Mouse (Mus musculus) kidney, postnatal 0 days (tissue): ENCODE measurements around the gene Cd48. TPM values are rescaled to one million over a fixed set of nuclear protein-coding genes. Genes with fewer than 3 reads are reported as not detected.

ENCODE experiments used
- ATAC-seq: fragments of 200-750 bp; cut with Nextera tagmentation; replicated peaks from 2 replicates; pipeline ENCODE4 v1.8.0; 2017; ENCODE audit warnings: low read depth, moderate number of reproducible peaks, moderate TSS enrichment, moderate library complexity; ENCODE audit not compliant: low FRiP score
- DNase-seq: peaks from one replicate; pipeline ENCODE4 v3.0.0-alpha.2; 2016; ENCODE audit warnings: low spot score
- H3K27ac ChIP-seq: fragments of 300-500 bp; sonication (generic); 2 replicates; pipeline ENCODE4 v1.5.1; 2014; ENCODE audit warnings: mild to moderate bottlenecking
- H3K27me3 ChIP-seq: fragments of 300-500 bp; sonication (generic); 2 replicates; pipeline ENCODE4 v1.6.1; 2014; ENCODE audit warnings: low read length, mixed read lengths; ENCODE audit not compliant: insufficient read depth
- H3K36me3 ChIP-seq: fragments of 300-500 bp; sonication (generic); 2 replicates; pipeline ENCODE4 v1.6.1; 2014; ENCODE audit warnings: low read length, mixed read lengths; ENCODE audit not compliant: insufficient read depth
- H3K4me1 ChIP-seq: fragments of 300-500 bp; sonication (generic); replicated peaks from 2 replicates; pipeline ENCODE4 v1.6.1; 2014; ENCODE audit warnings: antibody characterized with exemption, low read length, mixed read lengths; ENCODE audit not compliant: insufficient read depth
- H3K4me2 ChIP-seq: fragments of 300-500 bp; sonication (generic); 2 replicates; pipeline ENCODE4 v1.6.1; 2014; ENCODE audit warnings: mild to moderate bottlenecking, low read length, moderate library complexity, mixed read lengths
- H3K4me3 ChIP-seq: fragments of 300-500 bp; sonication (generic); replicated peaks from 2 replicates; pipeline ENCODE4 v1.5.1; 2014; ENCODE audit warnings: low read depth, low read length
- H3K9ac ChIP-seq: fragments of 300-500 bp; sonication (generic); 2 replicates; pipeline ENCODE4 v1.6.1; 2014; ENCODE audit warnings: low read depth, low read length
- H3K9me3 ChIP-seq: fragments of 300-500 bp; sonication (generic); replicated peaks from 2 replicates; pipeline ENCODE4 v1.6.1; 2016; ENCODE audit warnings: low read length, inconsistent platforms, mixed read lengths
- CTCF ChIP-seq: IDR thresholded peaks from 2 replicates; pipeline ENCODE4 v1.5.1; 2016; ENCODE audit warnings: antibody characterized with exemption, low read depth, mild to moderate bottlenecking, moderate library complexity
- WGBS: fragments of 180-500 bp; shearing (Covaris S2); extraction: QIAGEN DNeasy Blood & Tissue Kit; methylation state at CpG from one replicate; pipeline ENCODE4 v1.1.7; 2014; 5-methylcytosine and 5-hydroxymethylcytosine counted together
- microRNA-seq: library from miRNA; unstranded; fragments of <30 nt; microRNA quantifications from one replicate; pipeline ENCODE4, GENCODE M21; 2016
- polyA plus RNA-seq: library from polyadenylated mRNA; unstranded; fragments of >200 nt; fragmentation: Nextera tagmentation; extraction: Ambion mirVana; gene quantifications from 2 replicates; pipeline ENCODE4 v1.2.1, GENCODE M21; 2015

Gene Cd48
- polyA plus RNA-seq, 1 experiment from 2014 or later: 3.8 TPM

DNA sequence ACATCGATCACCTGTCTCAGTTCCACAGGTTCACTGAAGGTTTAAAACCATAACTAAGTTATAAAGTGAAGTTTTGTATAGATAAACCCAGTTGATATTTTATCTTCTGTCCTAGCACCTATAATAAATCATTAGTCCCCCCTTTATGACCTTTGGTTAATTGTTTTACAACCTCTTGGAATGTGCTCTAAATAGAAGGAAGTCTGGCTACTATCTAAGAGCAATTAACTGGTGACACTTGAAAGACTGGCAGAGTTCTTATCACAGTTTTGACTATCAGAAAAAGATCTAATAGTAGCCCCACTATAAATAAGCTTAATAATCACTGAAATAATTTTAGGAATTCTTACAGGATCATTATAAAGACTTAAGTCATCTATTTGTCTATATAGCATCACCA lies 34.4 kb downstream of the Cd48 start:
- Histone ChIP-seq H3K27ac (no peak overlapping the region), H3K9ac (no peak overlapping the region), H3K4me1 (no peaks in the 10 kb centered on the region), H3K4me3 (no peak overlapping the region), H3K9me3 (no peaks in the 10 kb centered on the region), H3K4me2 (no peak overlapping the region), H3K36me3 (no peaks in the 10 kb centered on the region), H3K27me3 (no peaks in the 10 kb centered on the region)
- no peak for TF ChIP-seq CTCF
- DNase-seq: no peak
- ATAC-seq: no peak
- WGBS: 58% methylated on average over 1 of the region's 1 CpGs

DNA sequence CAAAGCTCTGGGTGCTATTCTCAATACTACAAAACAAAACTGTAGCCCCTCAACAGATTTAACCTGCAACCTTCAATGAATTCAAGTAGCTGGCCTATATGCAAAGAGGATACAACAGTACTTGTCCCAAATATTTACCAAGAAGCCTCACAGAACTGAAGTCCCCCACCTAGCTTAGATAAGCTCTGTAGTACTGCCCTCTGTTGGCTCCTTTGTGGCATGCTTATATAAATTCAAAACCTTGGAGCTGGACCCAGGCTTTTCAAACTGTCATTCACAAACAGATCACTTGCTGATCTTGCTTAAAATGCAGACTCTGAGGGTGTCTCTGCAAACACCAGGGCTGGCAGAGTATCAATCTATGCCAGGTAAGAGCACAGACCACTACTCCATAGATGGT lies 49.4 kb downstream of the Cd48 start:
- ATAC-seq (no peak), DNase-seq (no peak)
- Histone ChIP-seq H3K27ac (no peak overlapping the region), H3K4me1 (no peaks in the 10 kb centered on the region), H3K4me3 (no peak overlapping the region), H3K4me2 (no peak overlapping the region), H3K9me3 (no peaks in the 10 kb centered on the region), H3K36me3 (no peaks in the 10 kb centered on the region), H3K27me3 (no peaks in the 10 kb centered on the region), H3K9ac (no peak overlapping the region)
- TF ChIP-seq CTCF: no peak

DNA sequence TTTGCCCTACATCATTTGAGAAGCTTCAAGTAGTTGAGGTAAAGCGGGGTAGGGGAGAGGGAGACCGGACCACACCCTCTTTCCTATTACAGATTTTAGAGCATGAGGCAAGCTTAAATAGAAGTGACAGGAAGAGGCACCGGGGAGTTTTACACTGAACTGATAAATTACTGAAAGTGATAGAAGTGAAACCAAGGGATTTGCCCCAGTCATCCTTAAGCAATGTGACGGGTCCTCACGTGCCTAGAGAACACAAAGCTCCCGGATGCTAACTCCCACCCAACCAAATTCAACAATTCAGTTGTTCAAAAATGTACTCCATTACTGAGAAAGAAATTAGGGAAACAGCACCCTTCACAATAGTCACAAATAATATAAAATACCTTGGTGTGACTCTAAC lies 53.1 kb downstream of the Cd48 start:
- Histone ChIP-seq H3K4me3 (no peak overlapping the region), H3K27me3 (no peaks in the 10 kb centered on the region), H3K9ac (no peak overlapping the region), H3K27ac (no peak overlapping the region), H3K4me2 (no peak overlapping the region), H3K9me3 (no peaks in the 10 kb centered on the region), H3K4me1 (no peaks in the 10 kb centered on the region), H3K36me3 (no peaks in the 10 kb centered on the region)
- ATAC-seq (no peak), DNase-seq (no peak)
- TF ChIP-seq CTCF: no peak
- 84% methylated on average over 6 of the region's 6 CpGs for WGBS

DNA sequence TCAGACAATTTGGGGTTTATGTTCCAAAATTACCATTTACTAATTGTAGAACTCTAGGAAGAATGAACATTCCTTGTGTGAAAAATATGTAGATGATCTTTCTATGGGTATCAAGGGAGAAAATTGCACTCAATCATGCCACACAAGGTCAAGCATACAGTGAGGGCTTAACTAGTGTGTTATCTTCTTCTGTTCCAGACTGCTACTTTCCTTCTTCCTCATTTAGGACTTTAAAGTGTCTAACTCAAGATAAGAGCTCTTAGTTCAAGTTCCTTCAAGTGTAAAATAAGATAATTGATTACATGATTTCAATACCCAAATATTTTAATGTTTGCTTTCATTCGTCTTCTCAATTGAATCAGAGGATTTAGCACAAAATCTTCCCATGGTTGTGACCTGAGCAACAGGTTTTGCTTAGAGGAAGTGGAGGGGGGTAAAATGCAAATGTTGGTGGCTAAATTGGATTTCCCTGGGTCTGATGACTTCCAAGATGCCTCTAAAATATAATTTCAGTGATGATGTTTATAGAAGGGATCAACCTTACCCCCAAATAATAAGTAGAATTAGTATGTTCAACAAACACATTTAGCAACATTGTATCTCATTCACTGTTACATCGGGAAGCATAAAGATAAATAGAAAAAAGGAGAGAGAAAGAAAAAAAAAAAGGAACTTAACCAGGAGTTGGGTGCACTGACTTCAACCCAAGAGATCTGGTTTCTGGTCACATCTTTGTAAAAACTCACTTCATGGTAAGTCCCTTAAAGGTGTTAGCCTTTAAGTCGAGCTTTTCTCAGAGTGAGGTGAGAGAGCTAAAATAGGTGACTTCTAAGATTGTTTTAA lies 66.5 kb downstream of the Cd48 start:
- Histone ChIP-seq H3K9me3 (no peaks in the 10 kb centered on the region), H3K4me2 (no peak overlapping the region), H3K27me3 (no peaks in the 10 kb centered on the region), H3K9ac (no peak overlapping the region), H3K36me3 (no peaks in the 10 kb centered on the region), H3K4me3 (no peak overlapping the region), H3K27ac (no peak overlapping the region), H3K4me1 (no peaks in the 10 kb centered on the region)
- DNase-seq (no peak), ATAC-seq (no peak)
- WGBS: 78% methylated on average over 3 of the region's 3 CpGs
- no peak for TF ChIP-seq CTCF

Small RNA genes within 50 kb of the gene (microRNA-seq; reads per million reads assigned to microRNA genes)
- not detected for gene Mir7683

Other genes with a start within 250 kb of the Cd48 start
- gene F11r, start 244.5 kb upstream of the Cd48 start, polyA plus RNA-seq: 93.0 and 114 TPM in 2 replicates
- 14.8 and 14.9 TPM in 2 replicates for gene Alyref2, start 178.5 kb upstream of the Cd48 start, polyA plus RNA-seq
- not detected in 2 replicates for gene Itln1, start 146.7 kb upstream of the Cd48 start, polyA plus RNA-seq
- gene Cd244a, start 122.8 kb upstream of the Cd48 start, polyA plus RNA-seq: 0.08 and 0.20 TPM in 2 replicates
- gene Ly9, start 74.6 kb upstream of the Cd48 start, polyA plus RNA-seq: 0.17 and 0.24 TPM in 2 replicates
- not detected in 2 replicates for gene Slamf7, start 29.0 kb upstream of the Cd48 start, polyA plus RNA-seq
- gene Slamf1, start 85.1 kb downstream of the Cd48 start, polyA plus RNA-seq: 0.03 and 0.10 TPM in 2 replicates
- 1.7 and 1.8 TPM in 2 replicates for gene Cd84, start 157.7 kb downstream of the Cd48 start, polyA plus RNA-seq
- gene Gm10521, start 213.7 kb downstream of the Cd48 start, polyA plus RNA-seq: not detected in 2 replicates
- 0.27 and 0.36 TPM in 2 replicates for gene Slamf6, start 235.5 kb downstream of the Cd48 start, polyA plus RNA-seq